Mouse (Mus musculus) heart, postnatal 0 days (tissue): ENCODE results near the gene Lbhd2. TPM values are rescaled to one million over a fixed set of nuclear protein-coding genes. Genes with fewer than 3 reads are reported as not detected.

ENCODE experiments used
- ATAC-seq: fragments of 200-750 bp; cut with Nextera tagmentation; 2 replicates; pipeline ENCODE4 v1.8.0; 2017; ENCODE audit warnings: low read depth, moderate number of reproducible peaks, moderate library complexity; ENCODE audit not compliant: insufficient read depth
- DNase-seq: peaks from one replicate; pipeline ENCODE4 v3.0.0-alpha.2; 2016; ENCODE audit warnings: low spot score
- H3K27ac ChIP-seq: fragments of 300-500 bp; sonication (generic); 2 replicates; pipeline ENCODE4 v1.5.1; 2014; ENCODE audit warnings: low read depth, mild to moderate bottlenecking
- H3K27me3 ChIP-seq: fragments of 300-500 bp; sonication (generic); 2 replicates; pipeline ENCODE4 v1.6.1; 2014; ENCODE audit warnings: low read length, mixed read lengths; ENCODE audit not compliant: control insufficient read depth, insufficient read depth
- H3K36me3 ChIP-seq: fragments of 300-500 bp; sonication (generic); replicated peaks from 2 replicates; pipeline ENCODE4 v1.6.1; 2014; ENCODE audit warnings: low read length, mixed read lengths; ENCODE audit not compliant: control insufficient read depth, insufficient read depth
- H3K4me1 ChIP-seq: fragments of 300-500 bp; sonication (generic); 2 replicates; pipeline ENCODE4 v1.6.1; 2014; ENCODE audit warnings: antibody characterized with exemption; ENCODE audit not compliant: control insufficient read depth, insufficient read depth
- H3K4me2 ChIP-seq: fragments of 300-500 bp; sonication (generic); 2 replicates; pipeline ENCODE4 v1.6.1; 2014; ENCODE audit warnings: low read depth, mild to moderate bottlenecking, low read length, moderate library complexity
- H3K4me3 ChIP-seq: fragments of 300-500 bp; sonication (generic); 2 replicates; pipeline ENCODE4 v1.5.1; 2014; ENCODE audit warnings: low read depth, low read length
- H3K9ac ChIP-seq: fragments of 300-500 bp; sonication (generic); replicated peaks from 2 replicates; pipeline ENCODE4 v1.6.1; 2014; ENCODE audit warnings: low read depth, low read length, mixed read lengths
- H3K9me3 ChIP-seq: fragments of 300-500 bp; sonication (generic); replicated peaks from 2 replicates; pipeline ENCODE4 v1.6.1; 2016; ENCODE audit warnings: low read length; ENCODE audit not compliant: control insufficient read depth
- CTCF ChIP-seq: IDR thresholded peaks from 2 replicates; pipeline ENCODE4 v1.5.1; 2016; ENCODE audit warnings: antibody characterized with exemption, control low read depth, low read depth
- EP300 ChIP-seq: IDR thresholded peaks from 2 replicates; pipeline ENCODE4 v1.6.1; 2016; ENCODE audit warnings: antibody characterized with exemption, low read depth
- WGBS: fragments of 180-500 bp; shearing (Covaris S2); extraction: QIAGEN DNeasy Blood & Tissue Kit; methylation state at CpG from one replicate; pipeline ENCODE4 v1.1.7; 2014; 5-methylcytosine and 5-hydroxymethylcytosine counted together
- polyA plus RNA-seq: library from polyadenylated mRNA; unstranded; fragments of >200 nt; fragmentation: Nextera tagmentation; extraction: Ambion mirVana; gene quantifications from 2 replicates; pipeline ENCODE4 v1.2.1, GENCODE M21; 2015
- total RNA-seq: library from RNA; depleted of rRNA; stranded (reverse); fragments of >200 nt; gene quantifications from 2 replicates; pipeline ENCODE4 v1.2.3, GENCODE M21; 2014; ENCODE audit warnings: low replicate concordance; rRNA removed

Gene Lbhd2
- total and polyA plus RNA-seq, 2 experiments from 2014 or later, result not detected

DNA sequence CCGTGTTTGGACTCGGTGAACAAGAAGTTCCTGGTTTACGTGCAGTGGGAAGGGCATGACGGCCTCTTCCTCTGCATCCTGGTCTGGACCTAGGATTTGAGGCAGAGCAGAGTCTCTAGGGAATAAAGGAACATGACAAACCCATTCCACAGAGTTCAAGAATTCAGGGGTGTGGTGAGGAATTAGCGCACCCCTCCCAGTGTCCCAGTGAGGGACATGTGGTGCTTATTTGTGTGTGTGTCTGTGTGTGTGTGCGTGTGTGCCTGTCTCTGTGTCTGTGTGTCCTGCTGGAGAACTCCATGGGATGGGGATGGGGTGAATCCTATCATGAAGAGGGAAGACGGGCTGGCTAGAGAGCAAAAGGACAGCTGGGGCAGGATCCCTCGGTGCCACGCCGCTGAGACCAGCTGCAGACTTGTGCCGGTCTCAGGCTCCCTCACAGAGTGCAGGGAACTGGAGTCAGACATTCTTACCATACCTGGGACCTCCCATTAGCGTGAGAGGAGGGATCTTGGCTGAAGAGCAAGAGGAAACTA is 48.8 kb downstream of the Lbhd2 start:
- H3K36me3 ChIP-seq, result no peaks in the 10 kb centered on the region
- H3K4me2 ChIP-seq, result no peak overlapping the region
- 53% methylated on average over 12 of the region's 12 CpGs for WGBS
- no peak overlapping the region for H3K9ac ChIP-seq
- H3K27ac ChIP-seq, result no peak overlapping the region
- peaks cover 21% of the 10 kb centered on the region for H3K27me3 ChIP-seq
- H3K4me1 ChIP-seq, result peaks cover 12% of the 10 kb centered on the region; the same call in 1 of the 2 replicates
- H3K9me3 ChIP-seq, result no peaks in the 10 kb centered on the region
- ATAC-seq, result 0 out of 2 replicates have a peak, but pooled peaks have one; percentile 4
- DNase-seq, result no peak
- no peak overlapping the region for H3K4me3 ChIP-seq
- TF ChIP-seq CTCF, result no peak
- TF ChIP-seq EP300, result no peak

DNA sequence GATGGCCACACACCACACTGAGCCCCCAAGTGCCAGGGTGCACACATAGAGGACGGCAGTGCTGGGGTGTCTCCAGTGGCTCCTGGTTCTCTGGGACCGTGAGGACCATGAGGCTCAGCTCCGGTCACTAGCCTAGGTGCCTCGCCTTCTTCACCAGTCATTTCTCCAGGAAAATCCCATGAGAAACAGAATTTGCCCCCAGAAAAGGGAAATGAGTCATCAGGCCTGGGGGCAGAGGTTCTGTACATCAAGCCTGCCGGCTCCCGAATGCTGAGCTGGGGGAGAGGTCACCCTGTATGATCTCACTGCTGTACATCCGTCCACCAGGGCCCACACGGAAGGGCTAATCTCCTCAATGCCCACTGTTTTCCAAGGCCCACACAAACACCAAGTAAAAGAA is 49.3 kb downstream of the Lbhd2 start:
- no peak for TF ChIP-seq CTCF
- no peak for TF ChIP-seq EP300
- 49% methylated on average over 8 of the region's 8 CpGs for WGBS
- Histone ChIP-seq H3K4me2 (no peak overlapping the region), H3K9ac (no peak overlapping the region), H3K4me1 (peaks cover 12% of the 10 kb centered on the region; the same call in 1 of the 2 replicates), H3K9me3 (no peaks in the 10 kb centered on the region), H3K27ac (no peak overlapping the region), H3K4me3 (no peak overlapping the region), H3K36me3 (no peaks in the 10 kb centered on the region), H3K27me3 (peaks cover 21% of the 10 kb centered on the region)
- ATAC-seq (no peak), DNase-seq (no peak)

DNA sequence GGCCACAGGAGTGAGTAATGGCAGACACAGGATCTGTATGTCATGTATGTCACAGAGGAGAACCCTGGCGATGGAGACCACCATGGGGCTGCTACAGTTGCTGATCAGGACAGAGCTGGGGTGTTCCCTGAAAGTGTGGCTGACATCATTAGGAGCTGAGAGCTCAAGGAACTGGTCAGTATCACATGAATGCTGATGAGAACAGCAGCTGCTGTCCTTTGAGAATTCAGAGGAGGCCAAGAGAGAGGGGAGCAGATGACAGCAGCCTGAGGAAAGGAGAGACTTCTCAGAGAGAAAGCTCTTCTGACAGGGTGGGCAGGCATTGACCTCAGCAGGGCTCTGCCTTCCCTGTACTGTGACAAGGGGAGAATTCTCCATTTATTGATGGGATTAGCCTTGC is 51.1 kb downstream of the Lbhd2 start:
- no peak overlapping the region for H3K4me2 ChIP-seq
- H3K36me3 ChIP-seq, result no peaks in the 10 kb centered on the region
- H3K4me1 ChIP-seq, result peaks cover 12% of the 10 kb centered on the region; the same call in 1 of the 2 replicates
- H3K9ac ChIP-seq, result no peak overlapping the region
- ATAC-seq (no peak), DNase-seq (no peak)
- H3K9me3 ChIP-seq, result no peaks in the 10 kb centered on the region
- H3K27me3 ChIP-seq, result peaks cover 9% of the 10 kb centered on the region; the same call in 1 of the 2 replicates
- TF ChIP-seq CTCF (no peak), EP300 (no peak)
- H3K4me3 ChIP-seq, result no peak overlapping the region
- no peak overlapping the region for H3K27ac ChIP-seq
- WGBS, result 75% methylated on average over 1 of the region's 1 CpGs

Other genes starting within 250 kb of the Lbhd2 start
- gene Traf3, start 240.4 kb upstream of the Lbhd2 start, total RNA-seq, result 7.2 and 8.3 TPM in 2 replicates
- gene Traf3, start 240.4 kb upstream of the Lbhd2 start, polyA plus RNA-seq, result 2.9 and 3.2 TPM in 2 replicates
- gene 4930595D18Rik, start 222.3 kb upstream of the Lbhd2 start, total RNA-seq, result not detected in 2 replicates
- not detected in 2 replicates for gene 4930595D18Rik, start 222.3 kb upstream of the Lbhd2 start, polyA plus RNA-seq
- 7.5 TPM in 1 of 2 replicates, not detected in the other for gene Amn, start 135.7 kb upstream of the Lbhd2 start, total RNA-seq
- 0.78 and 0.90 TPM in 2 replicates for gene Amn, start 135.7 kb upstream of the Lbhd2 start, polyA plus RNA-seq
- gene Cdc42bpb, start 29.1 kb upstream of the Lbhd2 start, total RNA-seq, result 119 and 147 TPM in 2 replicates
- 13.9 and 18.2 TPM in 2 replicates for gene Cdc42bpb, start 29.1 kb upstream of the Lbhd2 start, polyA plus RNA-seq
- gene Exoc3l4, start 10.2 kb downstream of the Lbhd2 start, total RNA-seq, result 7.9 and 51.6 TPM in 2 replicates
- 8.5 and 9.8 TPM in 2 replicates for gene Exoc3l4, start 10.2 kb downstream of the Lbhd2 start, polyA plus RNA-seq
- 12.5 and 14.8 TPM in 2 replicates for gene Tnfaip2, start 35.7 kb downstream of the Lbhd2 start, total RNA-seq
- gene Tnfaip2, start 35.7 kb downstream of the Lbhd2 start, polyA plus RNA-seq, result 8.9 and 9.5 TPM in 2 replicates
- 4.0 and 4.3 TPM in 2 replicates for gene Gm266, start 79.0 kb downstream of the Lbhd2 start, total RNA-seq
- gene Gm266, start 79.0 kb downstream of the Lbhd2 start, polyA plus RNA-seq, result 0.85 and 1.3 TPM in 2 replicates
- 153 and 223 TPM in 2 replicates for gene Eif5, start 131.2 kb downstream of the Lbhd2 start, total RNA-seq
- 360 and 361 TPM in 2 replicates for gene Eif5, start 131.2 kb downstream of the Lbhd2 start, polyA plus RNA-seq
- gene Mark3, start 167.7 kb downstream of the Lbhd2 start, total RNA-seq, result 66.3 and 80.1 TPM in 2 replicates
- gene Mark3, start 167.7 kb downstream of the Lbhd2 start, polyA plus RNA-seq, result 16.5 and 20.0 TPM in 2 replicates